In genomic region chr10:105153789-105154188, GRCm38 (mm10) we compare ENCODE assay signal across 25 mouse cellular contexts.
"Had no signal": no experiment of that assay in that cellular context is flagged by ENCODE, and none has a peak within 500 bp of the region (broad histone marks: within the 10 kb centered on the region; RNA-seq: fewer than 3 reads in every experiment).

No protein-coding gene starts in this region.

- H3K4me3 ChIP-seq: gastrocnemius, adult 2 months; heart, embryonic 10.5 days; heart, embryonic 12.5 days; hindbrain, embryonic 12.5 days; layer of hippocampus, adult 2 months; left cerebral cortex, adult 2 months; limb, embryonic 10.5 days; limb, embryonic 12.5 days; liver, embryonic 13.5 days had no signal

- DNase-seq: gastrocnemius, adult 2 months; gastrocnemius, postnatal 10 days; gastrocnemius, postnatal 25 days; heart, adult 18-20 months; heart, postnatal 10 days; heart, postnatal 4 days; kidney, adult 18-20 months; kidney, adult 8-10 months; kidney, postnatal 10 days; kidney, postnatal 25 days; kidney, postnatal 4 days; liver; liver, embryonic 13.5 days had no signal

- H3K27ac ChIP-seq: gastrocnemius, adult 2 months; heart, embryonic 10.5 days; hindbrain, embryonic 12.5 days; hindbrain, embryonic 14.5 days; layer of hippocampus, adult 2 months; left cerebral cortex, adult 2 months; limb, embryonic 10.5 days; limb, embryonic 12.5 days; liver, embryonic 13.5 days had no signal

- ATAC-seq: hindbrain, embryonic 16.5 days; inflammation-experienced regulatory T-cells, adult 6 months; intestine, postnatal 0 days had no signal

- H3K9me3 ChIP-seq: heart, embryonic 10.5 days; heart, embryonic 12.5 days; hindbrain, embryonic 12.5 days; limb, embryonic 10.5 days; limb, embryonic 12.5 days; liver, embryonic 13.5 days had no signal

- H3K4me2 ChIP-seq: heart, embryonic 12.5 days; hindbrain, embryonic 12.5 days; hindbrain, embryonic 14.5 days; limb, embryonic 12.5 days; liver, embryonic 11.5 days; liver, embryonic 13.5 days had no signal

- H3K9ac ChIP-seq: heart, embryonic 12.5 days; hindbrain, embryonic 12.5 days; hindbrain, embryonic 14.5 days; limb, embryonic 12.5 days; liver, embryonic 13.5 days had no signal

- H3K36me3 ChIP-seq: heart, embryonic 10.5 days; heart, embryonic 12.5 days; hindbrain, embryonic 12.5 days; limb, embryonic 10.5 days; limb, embryonic 12.5 days; liver, embryonic 13.5 days had no signal

- H3K27me3 ChIP-seq: heart, embryonic 12.5 days; hindbrain, embryonic 12.5 days; limb, embryonic 12.5 days; liver, embryonic 13.5 days had no signal

- H3K4me1 ChIP-seq: heart, embryonic 10.5 days; heart, embryonic 12.5 days; hindbrain, embryonic 12.5 days; limb, embryonic 10.5 days; limb, embryonic 12.5 days; liver, embryonic 13.5 days had no signal
